Mouse (Mus musculus) frontal cortex, adult 2 months (tissue): Measurements from ENCODE around the gene Mgat5. TPM values are rescaled to one million over a fixed set of nuclear protein-coding genes. Genes with fewer than 3 reads are reported as not detected.

Experiments used
- DNase-seq, 2 experiments: peaks; one replicate each; pipeline ENCODE4 v3.0.0; 2022; ENCODE audit warnings: low spot score in 1 of 2; ENCODE audit errors: extremely low spot score in 1 of 2
- polyA plus RNA-seq: library from polyadenylated mRNA; depleted of rRNA; stranded (reverse); fragments of >200 nt; gene quantifications from 2 replicates; pipeline ENCODE4 v1.2.3, GENCODE M21; 2012

Mgat5 gene
- polyA plus RNA-seq, 1 experiment = 36.0 TPM

DNA sequence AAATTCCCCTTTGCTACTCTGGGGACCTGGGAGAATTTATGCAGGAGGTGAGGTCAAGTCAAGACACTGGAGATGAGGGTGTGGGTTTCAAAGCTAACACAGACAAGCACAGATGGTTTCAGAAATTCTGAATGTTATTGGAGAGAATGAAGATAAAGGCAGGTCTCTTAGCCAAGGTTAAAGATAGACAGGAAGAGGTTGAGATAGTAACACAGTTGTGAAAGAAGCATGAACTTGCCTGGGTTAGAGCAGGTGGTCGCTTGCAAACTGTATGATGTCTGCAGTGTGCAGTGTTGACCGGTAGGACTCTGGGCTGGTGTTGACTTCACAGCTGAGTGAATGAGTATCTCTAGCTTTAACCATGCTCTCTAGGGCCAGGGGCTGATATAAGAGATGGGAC lies 97.8 kb downstream of the Mgat5 start:
- DNase-seq = no peak

DNA sequence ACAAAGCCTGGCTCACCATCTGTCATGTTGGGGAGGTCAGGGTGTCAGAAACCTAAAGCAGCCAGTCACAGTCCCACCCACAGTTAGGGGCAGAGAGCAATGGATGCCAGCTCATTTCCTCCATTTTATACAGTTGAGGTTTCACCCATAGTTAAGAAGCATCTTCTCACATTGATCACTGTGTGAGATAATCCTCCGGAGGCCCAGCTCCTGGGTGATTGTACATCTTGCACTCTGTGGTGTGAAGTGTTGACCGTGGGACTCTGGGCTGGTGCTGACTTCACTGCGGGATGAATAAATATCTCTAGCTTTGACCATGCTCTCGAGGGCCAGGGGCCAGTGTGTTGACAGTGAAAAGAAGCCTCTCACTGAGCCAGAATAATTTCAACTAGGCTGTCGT lies 99.0 kb downstream of the Mgat5 start:
- DNase-seq = no peak

DNA sequence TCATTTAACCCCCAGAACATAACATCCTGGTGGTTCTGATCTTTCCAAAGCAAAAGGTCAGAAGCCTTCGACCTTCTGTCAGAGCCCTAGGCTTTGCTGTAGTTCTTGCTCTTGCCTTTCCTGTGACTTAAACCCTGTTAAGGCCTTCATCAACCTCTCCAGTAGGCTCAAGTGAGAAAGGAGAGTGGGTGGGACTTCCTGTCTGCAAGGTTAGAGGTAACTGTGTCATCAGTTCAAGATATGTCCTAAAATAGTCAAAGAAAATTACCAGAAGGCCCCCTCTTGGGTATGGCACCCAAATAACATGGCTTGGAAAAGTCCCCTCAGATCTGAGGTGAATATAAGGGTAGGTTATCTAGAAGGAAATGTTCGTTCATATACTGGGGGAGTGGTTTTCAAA lies 99.5 kb downstream of the Mgat5 start:
- DNase-seq = no peak

DNA sequence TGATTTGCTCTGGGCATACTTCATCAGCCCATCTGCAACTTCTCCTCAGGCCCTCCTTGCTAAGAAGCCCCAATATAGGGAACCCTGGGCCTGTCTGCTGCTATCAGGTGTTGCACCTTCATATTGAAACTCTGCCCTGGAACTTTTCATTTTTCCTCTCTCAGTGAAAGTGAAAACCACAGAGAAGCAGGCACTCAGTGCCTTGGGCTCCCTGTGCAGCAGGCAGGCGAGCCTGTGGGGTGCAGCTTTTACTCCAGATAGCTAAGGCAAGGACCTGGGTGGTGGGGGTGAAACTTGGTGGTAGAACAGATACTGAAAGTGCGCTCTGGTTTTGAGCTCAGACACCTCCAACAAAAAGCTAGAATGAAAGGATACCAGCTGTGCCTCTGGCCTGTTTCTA lies 100.8 kb downstream of the Mgat5 start:
- no peak for DNase-seq

DNA sequence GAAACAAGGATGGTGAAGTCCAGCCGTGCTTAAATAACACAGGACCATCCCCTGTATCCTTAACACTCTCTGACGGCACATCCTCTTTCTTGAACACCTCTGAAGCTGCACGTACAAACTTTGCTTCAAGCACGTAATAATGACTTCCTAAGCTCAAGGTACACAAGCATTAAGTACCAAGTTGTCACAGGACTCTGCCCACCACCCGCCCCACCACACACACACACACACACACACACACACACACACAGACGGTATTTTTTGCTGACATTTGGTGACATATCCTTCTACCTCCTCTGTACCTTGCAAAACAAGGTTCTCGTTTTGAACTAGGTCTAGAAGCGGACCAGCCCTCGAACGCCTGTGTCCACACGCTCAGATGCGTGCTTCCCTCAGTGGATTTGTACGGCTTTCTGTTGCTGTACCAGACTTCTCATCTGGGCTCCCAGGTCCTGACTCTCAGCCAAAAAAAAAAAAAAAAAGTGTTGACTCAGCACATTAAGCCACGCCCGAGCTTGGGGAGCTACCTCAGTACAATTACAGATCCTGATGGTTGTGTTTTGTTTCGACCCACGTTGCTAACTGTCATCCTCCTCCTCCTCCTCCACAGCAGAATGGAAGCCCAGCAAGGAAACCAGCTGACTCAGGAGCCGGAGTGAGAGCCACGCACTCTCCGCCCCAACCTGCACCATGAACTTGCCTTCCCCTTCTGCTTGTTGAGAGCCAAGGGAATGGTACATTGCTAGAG lies 101.4 kb downstream of the Mgat5 start:
- DNase-seq = peak in 1 of 2 experiments; percentile 25

DNA sequence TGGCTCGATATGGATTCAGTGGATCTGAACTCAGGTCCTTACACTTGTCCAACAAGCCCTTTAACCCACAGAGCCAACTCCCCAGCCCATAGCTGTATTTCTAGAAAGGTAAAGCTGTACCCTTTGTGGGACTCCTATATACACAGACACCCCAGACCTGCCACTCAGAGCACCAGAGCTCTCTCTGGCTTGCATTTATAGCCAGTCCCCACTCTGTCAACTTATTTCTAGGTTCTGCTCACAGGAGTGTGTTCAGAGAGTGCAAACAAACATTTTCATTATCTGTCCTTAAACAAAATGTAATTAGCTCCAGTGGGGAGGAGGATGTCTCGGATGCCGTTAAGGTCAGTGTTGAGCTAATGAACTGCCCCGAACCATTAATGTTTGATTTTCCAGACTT lies 102.5 kb downstream of the Mgat5 start:
- DNase-seq = no peak

DNA sequence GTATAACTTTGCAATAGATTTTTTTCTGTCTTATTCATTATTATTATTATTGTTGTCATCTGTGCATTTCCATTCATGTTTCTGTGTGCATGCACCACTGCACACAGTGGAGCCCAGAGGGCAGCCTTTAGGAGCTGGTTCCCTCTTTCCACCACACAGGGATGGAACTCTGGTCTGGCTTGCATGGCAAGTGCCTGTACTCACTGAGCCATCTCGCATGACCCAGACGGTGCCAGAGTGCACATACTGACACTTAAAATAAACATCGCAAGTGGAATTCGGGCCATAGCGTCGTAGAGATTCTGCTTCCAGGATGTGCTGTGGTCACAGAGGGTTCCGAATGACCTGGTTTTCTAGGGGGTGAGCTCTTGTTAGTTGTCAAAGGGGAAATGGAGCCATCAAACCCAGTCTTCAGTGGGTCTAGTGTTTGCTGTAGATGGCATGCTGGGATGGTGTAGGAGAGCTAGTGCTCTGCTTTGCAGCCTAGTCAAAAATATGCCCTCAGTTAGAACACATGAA lies 103.5 kb downstream of the Mgat5 start:
- DNase-seq = no peak

DNA sequence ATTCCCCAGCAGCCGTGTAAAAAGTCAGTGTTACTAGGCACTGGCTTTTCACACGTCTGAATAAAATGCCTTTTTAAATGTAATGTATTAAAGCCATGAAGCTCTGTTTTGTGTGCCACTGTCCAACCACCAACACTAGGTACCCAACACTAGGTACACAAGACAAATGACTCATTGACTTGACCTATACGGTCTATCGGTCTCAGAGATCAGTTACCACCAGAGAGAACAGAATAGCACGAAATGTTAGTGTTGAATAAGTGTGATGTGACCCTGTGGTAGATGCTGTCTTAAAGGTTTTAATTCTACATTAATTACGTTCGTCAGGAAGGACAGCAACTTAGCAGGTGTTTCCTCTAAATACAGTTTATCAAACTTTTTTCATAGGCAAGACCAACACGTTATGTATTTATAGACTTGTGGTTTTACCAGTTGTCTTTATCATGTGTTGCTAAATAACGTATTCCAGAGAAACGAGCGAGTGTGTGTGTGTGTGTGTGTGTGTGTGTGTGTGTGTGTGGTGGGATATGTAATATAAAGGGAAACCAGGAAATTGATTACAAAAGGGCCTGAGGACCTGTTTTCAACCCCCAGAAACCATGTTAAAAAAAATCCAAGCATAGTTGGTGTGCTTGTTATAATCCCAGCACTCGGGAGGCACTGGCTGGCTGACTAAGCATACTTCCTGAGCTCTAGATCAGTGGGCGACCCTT lies 104.3 kb downstream of the Mgat5 start:
- DNase-seq = no peak

DNA sequence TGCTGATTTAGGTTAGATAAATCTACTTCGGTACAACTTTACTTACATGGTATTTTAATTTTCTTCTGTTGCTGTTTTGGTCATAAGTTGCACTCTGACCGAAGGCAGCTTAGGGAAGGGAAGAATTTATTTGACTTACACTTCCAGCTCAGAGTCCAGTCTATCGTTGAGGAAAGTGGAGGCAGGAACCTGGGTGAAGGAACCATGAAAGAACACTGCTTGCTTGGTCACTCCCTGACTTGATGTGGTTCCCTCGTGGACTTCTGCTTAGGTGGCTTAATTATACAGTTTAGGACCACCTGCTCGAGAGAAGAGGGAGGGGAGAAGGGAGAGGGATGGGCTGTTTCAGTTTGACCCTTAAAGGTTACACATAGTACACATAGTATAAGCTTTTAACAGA lies 105.2 kb downstream of the Mgat5 start:
- DNase-seq = no peak

DNA sequence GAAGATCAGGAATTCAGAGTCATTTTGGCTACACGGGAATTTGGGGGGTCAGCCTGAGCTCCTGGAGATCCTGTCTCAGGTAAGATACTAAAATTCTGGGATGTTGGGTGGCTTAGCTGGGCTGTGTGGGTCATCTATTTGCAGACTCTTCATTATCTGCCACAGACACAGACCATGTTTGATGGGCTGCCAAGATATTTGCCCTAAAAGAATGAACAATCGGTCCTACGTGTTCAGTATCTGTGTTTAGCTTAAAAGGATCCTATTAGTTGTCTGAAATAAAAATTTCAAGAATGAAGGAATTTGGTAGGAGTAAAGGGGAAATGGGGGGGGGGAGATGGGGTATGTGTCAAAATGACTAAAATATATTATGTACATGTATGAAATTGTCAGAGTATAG lies 105.9 kb downstream of the Mgat5 start:
- no peak for DNase-seq

DNA sequence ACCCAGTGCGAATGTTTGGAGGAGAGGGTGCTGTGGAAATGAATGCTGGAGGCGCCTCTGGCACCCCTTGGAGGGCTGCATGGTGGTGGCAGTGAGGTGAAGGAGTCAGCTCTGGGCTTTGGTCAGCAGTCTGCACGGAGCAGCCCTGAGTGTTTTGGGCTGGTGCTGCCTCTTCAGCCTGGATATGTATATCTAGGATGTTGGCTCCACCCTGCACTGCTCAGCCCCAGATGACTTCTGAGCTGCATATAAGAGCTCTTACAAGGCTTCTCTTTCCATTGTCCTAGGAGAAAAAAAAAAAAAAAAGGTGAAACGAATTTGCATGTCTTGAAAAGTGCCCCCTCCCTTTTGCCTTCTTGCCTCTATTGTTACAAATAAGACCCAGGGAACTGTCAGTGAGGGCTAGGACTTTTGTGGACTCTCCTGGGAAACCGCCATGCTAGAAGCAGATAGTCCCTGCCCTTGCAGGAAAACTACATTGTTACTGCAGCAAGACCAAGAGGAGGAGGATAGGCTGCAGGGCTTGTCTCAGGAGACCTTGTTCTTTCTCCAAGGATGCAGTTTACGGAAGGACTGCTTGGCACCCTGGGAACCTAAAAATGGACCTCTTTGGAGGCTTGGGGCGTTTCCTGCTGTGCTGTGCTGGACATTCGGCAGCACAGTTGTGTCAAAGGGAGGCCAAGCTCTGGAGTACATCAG lies 109.0 kb downstream of the Mgat5 start:
- DNase-seq = no peak

DNA sequence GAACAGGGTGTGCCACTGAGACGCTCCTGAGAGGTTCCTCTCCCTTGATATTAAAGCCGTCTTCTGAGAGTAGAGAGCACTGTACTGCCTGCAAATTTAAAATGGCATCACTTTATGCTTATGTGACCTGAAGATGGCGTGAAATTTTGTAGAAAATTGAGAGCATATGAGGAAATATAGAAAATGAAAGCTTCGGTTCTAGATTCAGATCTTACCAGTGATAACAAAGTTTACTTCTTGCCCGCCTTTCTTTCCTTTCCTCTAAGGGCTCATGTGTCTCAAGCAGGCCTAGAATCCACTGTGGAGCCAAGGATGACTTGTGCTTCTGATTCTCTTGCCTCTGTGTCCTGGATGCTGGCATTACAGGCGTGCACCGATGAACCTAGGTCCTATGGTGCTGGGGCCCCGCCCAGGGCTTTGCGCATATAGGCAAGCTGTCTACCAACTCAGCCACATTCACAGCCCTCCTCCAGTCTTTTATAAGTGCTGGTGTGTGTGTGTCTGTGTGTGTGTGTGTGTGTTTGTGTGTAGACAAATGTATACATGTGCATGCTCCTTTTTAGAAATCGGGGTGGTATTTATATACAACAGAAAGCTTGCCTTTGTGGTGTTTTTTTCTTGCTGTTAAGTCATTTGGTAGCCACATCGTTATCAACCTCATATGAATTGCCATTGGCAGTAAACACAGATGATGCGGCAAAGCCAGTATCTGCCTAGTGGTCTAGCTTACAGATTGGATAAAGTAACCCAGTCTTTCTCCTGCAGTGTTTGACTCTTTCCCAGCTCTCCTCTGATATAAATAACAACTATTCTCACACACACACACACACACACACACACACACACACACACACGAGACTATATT lies 111.2 kb downstream of the Mgat5 start:
- DNase-seq = no peak

DNA sequence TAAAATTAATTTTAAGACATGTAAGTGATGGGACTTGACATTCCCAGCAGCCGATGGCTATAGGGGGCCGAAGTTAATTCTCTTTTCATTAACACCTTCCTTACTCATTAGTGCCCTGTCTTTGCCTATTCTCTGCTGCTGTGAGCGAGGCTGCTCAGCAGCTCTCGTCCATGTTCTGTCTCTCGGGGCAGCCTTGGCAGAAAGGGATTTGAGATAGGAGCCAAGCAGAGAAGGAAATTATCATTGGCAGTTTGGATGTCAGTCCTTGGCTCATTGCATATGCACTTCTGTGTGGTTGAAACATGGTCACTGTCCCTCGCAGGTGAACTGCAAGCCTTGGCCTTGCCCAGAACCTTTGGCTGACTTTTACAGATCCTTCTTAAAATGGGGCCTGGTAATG lies 111.8 kb downstream of the Mgat5 start:
- DNase-seq = no peak

DNA sequence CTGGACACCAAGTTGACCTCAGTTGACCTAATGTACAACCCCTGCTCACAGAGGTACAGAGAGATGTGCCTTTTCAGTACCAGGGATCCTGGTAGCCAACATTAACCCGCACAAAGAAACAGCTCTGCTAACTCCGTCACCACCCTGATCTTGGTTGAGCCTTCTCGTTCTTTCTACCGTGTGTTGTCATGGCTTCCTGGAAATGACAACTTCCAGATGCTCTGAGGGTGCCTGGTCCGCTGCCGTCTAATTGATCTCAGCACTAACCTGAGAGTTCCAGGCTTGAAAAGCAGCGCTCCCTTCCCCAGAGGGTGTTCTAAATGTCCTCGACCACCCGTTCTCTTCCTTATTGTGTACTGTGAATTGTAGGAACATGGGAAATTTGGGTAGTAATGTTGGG lies 112.7 kb downstream of the Mgat5 start:
- DNase-seq = no peak

DNA sequence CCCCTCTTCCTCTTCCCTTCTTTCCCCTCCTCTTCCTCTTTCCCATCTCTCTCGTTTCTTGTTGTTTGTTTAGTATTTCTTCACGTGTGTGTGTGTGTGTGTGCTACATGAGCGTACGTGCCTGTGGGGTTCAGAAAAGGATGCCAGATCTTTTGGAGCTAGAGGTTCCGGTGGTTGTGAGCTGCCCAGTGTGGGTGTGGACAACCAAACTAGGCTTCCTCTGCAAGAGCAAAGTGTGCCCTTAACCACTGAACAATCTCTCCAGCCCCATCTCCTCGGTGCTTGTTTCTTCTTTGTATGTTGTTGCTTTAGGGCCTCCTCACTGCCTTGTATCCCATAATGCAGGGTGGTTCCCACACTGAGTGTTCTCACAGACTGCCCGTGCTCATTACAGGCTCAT lies 113.7 kb downstream of the Mgat5 start:
- DNase-seq = no peak

DNA sequence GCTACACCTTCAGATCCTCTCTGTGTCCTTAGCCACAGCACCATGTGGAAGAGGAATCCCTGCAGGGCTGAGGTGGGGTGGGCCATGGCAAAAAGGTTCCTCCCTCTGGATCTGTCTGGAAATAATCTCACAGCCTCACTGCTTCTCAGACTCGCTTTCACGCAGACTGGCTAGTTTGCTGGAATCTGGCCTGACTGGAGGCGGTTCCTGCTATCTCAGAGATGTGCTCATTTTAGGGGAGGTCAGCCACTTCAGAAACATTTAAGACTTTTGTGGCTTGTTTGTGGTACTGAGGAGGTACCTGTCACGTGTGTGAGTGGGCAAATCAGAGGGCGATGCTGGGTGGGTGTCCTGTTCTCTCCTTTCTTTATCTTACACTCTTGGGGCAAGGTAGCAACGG lies 115.0 kb downstream of the Mgat5 start:
- peak in 1 of 2 experiments; percentile 42 for DNase-seq

DNA sequence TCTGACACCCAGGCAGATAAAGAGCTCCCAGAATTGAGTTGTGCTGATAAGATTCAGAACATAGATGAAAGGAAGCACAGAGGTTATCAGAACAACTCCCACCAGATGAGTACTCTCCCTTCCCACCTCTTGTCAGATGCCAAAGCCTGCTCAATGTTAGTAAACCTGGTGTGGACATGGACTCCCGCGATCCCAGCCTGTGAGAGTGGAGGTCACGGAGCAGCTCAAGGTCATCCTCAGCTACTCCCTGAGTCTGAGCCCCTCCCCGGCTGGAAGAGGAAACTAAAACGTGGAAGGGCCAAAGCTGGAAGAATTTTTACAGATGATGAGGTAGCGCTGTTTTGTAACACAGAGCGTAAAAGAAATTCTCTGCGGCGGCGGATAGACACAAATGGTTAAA lies 116.1 kb downstream of the Mgat5 start:
- no peak for DNase-seq

DNA sequence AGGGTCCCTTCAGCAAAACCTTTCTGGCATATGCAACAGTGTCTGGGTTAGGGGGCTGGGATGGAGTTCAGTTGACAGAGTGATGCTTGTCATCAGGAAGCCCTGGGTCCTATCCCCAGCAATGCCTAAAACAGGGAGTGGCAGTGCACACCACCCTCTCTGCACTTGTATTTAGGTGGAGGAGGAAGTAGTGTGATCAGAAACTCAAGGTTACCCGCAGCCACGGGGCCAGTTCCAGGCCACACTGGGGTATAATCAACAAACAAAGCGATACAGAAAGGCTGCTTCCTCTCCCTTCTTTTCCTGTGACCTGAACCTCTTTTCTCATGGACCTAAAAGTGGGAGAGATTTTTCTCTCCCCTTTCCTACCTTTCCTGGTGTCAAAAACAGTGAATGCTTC lies 116.8 kb downstream of the Mgat5 start:
- DNase-seq = no peak

DNA sequence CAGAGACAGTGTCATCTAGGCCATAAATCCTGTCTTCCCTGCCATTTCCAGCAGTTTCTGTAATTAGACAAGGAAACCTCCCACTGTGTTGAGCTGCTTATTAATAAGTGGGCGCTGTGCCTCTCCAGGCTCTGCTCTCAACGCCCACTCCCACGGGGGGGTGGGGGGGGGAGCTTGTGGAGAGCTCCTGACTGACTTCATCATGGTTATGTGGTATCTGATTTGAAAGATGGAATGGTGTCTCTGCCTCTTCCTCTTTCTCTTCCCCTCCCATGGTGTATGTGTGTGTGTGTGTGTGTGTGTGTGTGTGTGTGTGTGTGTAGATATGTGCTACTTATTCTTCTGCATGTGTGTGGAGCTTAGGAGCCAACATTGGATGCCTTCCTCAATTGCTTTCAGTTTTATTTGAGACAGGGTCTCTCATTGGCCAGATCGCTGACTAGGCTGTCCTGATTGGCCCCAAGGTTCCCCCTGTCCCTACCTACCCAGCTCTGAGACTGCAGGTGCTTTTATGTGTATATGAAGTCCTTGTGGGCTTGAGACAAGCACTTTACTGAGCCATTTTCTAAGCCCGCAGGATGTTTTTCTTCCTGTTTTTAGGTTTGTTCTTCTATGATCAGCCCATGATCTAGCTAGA lies 117.5 kb downstream of the Mgat5 start:
- DNase-seq = no peak

DNA sequence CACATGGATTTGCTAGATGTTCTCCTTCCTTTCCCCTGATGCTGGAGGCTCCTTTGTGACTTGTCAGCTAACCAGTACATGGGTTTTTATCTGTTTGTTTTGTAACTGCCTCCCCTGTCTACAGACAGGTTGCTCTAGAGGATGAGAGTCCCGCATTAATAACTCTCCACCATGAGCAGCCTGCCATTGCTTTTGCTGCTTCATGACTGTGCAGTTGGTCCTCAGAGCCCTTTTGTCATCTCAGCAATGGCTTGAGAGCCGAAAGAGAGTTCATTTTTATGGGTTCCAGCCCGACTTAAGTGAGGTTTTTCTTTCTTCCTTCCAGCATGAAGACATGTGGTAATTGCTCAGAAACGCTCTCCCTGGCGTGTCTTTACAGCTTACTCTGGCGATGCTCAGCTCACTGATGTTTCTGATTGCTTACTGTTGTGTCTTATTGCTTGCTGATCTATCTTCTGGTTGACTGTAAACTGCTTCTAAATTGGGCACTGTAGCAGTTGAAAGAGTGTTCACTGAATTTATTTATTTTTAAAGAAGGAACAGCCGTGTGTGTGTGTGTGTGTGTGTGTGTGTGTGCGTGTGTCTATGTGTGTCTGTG lies 120.9 kb downstream of the Mgat5 start:
- no peak for DNase-seq
